Mouse (Mus musculus): ENCODE results near the gene Ankrd23. TPM values are rescaled to one million over a fixed set of nuclear protein-coding genes. Genes with fewer than 3 reads are reported as not detected.

The Ankrd23 gene
- total RNA-seq, 1 experiment from 2014 or later: 9.4 TPM

DNA sequence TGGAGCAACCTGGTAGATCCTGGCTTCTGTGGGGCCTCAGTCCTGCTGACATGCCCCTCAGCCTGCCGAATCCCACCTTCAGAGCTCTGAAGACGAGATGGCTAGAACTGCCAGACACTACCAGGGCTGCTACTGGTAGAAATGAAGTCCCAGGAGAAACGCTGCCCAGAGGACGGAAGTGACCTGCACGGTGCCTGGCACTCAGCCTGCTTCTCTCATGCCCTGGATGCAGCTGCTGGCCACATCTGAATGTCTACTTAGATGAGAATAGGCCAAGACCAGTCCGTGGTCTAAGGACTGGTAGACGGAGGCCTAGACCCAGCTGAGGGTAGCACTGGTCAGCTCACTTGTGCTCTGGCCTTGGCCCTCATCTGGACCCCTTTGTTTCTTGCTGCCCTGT lies 5.7 kb downstream of the Ankrd23 start:
- no peak for ATAC-seq (replicated peaks; ENCODE audit: insufficient number of reproducible peaks, low FRiP score, low TSS enrichment, poor library complexity, severe bottlenecking)

GRCm38 (mm10) chr1:36530485-36530884 lies 6.2 kb downstream of the Ankrd23 start:
- ATAC-seq (replicated peaks; ENCODE audit: insufficient number of reproducible peaks, low FRiP score, low TSS enrichment, poor library complexity, severe bottlenecking): no peak

- no peak for ATAC-seq (replicated peaks; ENCODE audit: insufficient number of reproducible peaks, low FRiP score, low TSS enrichment, poor library complexity, severe bottlenecking)
These were observed 6.8 kb downstream of the Ankrd23 start for GRCm38 (mm10) chr1:36529875-36530274.

- ATAC-seq (replicated peaks; ENCODE audit: insufficient number of reproducible peaks, low FRiP score, low TSS enrichment, poor library complexity, severe bottlenecking): no peak
These were observed 7.4 kb downstream of the Ankrd23 start for GRCm38 (mm10) chr1:36529274-36529673.

- ATAC-seq (replicated peaks; ENCODE audit: insufficient number of reproducible peaks, low FRiP score, low TSS enrichment, poor library complexity, severe bottlenecking): no peak
These were observed 8.3 kb downstream of the Ankrd23 start for GRCm38 (mm10) chr1:36528351-36528750.

- ATAC-seq (replicated peaks; ENCODE audit: insufficient number of reproducible peaks, low FRiP score, low TSS enrichment, poor library complexity, severe bottlenecking): no peak
These were observed 9.8 kb downstream of the Ankrd23 start for GRCm38 (mm10) chr1:36526903-36527302.

GRCm38 (mm10) chr1:36525774-36526173 lies 10.9 kb downstream of the Ankrd23 start:
- ATAC-seq (replicated peaks; ENCODE audit: insufficient number of reproducible peaks, low FRiP score, low TSS enrichment, poor library complexity, severe bottlenecking): no peak

- ATAC-seq (replicated peaks; ENCODE audit: insufficient number of reproducible peaks, low FRiP score, low TSS enrichment, poor library complexity, severe bottlenecking): no peak
These were observed 12.6 kb downstream of the Ankrd23 start for GRCm38 (mm10) chr1:36524058-36524457.

- ATAC-seq (replicated peaks; ENCODE audit: insufficient number of reproducible peaks, low FRiP score, low TSS enrichment, poor library complexity, severe bottlenecking): no peak
These were observed 13.2 kb downstream of the Ankrd23 start for GRCm38 (mm10) chr1:36523332-36524013.

DNA sequence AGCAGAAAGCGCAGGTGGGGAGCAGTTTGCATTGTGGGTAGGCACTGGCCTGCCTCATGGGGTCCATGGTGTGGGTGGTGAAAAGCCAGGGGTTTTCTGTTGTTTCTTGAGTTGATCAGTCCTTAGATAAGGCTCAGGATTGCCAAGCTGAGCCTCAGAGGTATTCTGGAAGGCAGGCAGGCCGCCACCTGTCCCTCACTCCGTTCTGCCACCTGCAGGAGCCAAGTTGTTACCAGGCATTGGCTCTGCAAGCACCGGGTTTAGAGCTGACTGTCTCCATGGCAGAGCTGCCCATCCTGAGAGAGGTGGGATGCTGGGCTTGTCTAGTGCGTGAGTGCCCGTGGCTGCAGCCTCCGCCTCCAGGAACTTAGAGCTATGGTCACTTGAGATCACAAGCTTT lies 14.5 kb downstream of the Ankrd23 start:
- ATAC-seq (replicated peaks; ENCODE audit: insufficient number of reproducible peaks, low FRiP score, low TSS enrichment, poor library complexity, severe bottlenecking): no peak

DNA sequence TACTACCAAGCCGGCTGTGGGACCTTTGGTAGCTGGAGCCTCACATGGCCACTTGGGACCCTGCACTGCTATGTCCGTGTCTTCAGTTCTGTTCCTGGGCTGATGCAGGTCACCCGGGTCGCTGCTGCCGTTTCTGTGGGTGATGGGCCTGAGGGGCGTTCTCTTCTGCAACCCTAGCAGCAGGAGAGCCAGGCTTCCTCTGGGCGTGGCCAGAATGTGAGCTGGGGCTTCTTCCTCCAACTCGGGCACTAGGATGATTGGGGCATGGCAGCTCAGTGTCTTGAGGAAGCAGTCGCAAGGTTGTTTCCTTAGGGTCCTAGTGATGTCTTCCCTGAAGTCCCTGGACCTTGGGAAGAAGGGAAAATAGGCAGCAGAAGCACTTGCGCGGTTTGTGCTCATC lies 17.1 kb downstream of the Ankrd23 start:
- ATAC-seq (replicated peaks; ENCODE audit: insufficient number of reproducible peaks, low FRiP score, low TSS enrichment, poor library complexity, severe bottlenecking): no peak

DNA sequence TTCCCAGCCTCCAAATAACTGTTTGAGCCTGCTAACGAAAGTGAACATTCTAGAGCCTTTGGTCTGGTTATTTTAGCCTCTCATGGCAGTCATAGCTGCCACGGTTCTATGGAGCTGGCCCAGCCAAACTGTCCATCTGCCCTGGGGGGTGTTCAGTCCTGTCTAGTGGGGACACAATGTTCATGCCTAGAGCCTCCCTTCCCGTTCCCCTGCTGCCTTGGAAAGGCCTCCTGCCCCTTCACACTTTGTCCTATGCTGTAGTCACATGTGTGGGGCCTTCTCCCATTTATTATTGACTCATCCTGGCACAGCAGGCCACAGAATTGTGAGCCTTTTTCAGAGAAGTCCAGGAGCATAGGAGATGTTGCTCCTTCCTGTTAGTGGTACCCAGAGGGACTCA lies 18.4 kb downstream of the Ankrd23 start:
- no peak for ATAC-seq (replicated peaks; ENCODE audit: insufficient number of reproducible peaks, low FRiP score, low TSS enrichment, poor library complexity, severe bottlenecking)

DNA sequence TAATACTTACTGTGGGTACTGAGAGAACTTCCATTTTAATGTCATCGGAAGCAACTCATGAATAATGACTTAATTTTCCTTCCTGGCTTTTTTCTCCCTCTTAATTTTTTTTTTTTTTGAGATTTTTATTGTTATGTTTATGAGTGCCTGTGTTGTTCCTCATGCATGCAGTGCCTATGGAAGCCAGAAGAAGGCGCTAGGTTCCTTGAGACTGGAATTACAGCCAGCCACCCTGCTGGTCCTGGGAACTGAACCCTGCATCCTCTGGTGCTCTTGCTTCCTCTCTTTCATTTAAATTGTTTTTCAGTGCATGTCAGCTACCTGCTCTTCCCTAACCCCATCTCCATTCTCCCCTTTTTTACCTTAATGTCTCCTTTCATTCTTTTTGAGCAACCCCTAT lies 23.0 kb downstream of the Ankrd23 start:
- ATAC-seq (replicated peaks; ENCODE audit: insufficient number of reproducible peaks, low FRiP score, low TSS enrichment, poor library complexity, severe bottlenecking): no peak

DNA sequence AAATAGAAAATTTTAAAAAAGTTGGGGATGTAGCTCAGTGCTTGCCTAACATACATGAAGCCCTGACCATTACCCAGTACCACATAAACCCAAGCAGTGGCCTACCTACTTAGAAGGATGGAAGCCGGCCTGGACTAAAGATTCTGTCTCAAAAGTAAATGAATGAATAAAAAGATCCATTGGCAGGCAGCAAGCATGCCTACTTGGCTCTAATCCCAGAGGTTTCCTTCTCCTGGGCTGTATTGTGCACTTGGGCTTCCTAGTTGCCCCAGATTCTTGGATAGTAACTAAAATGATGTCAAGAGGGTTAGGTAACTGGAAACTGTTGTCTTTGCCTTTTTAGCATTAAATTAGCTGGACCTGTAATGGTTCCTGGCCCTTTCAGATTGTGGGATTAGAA lies 23.4 kb downstream of the Ankrd23 start:
- ATAC-seq (replicated peaks; ENCODE audit: insufficient number of reproducible peaks, low FRiP score, low TSS enrichment, poor library complexity, severe bottlenecking): no peak

DNA sequence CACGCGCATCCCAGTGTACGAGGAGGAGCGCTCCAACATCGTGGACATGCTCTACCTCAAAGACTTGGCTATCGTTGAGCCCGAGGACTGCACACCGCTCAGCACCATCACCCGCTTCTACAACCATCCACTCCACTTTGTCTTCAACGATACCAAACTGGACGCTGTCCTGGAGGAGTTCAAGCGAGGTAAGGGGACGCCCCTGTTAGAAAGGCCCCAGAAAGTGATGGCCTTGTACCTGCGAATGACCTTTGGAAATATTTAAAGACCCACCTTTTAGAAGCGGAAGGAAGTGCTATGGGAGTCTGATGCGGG lies 23.8 kb downstream of the Ankrd23 start:
- ATAC-seq (replicated peaks; ENCODE audit: insufficient number of reproducible peaks, low FRiP score, low TSS enrichment, poor library complexity, severe bottlenecking): no peak

GRCm38 (mm10) chr1:36512089-36512965 lies 24.4 kb downstream of the Ankrd23 start:
- ATAC-seq (replicated peaks; ENCODE audit: insufficient number of reproducible peaks, low FRiP score, low TSS enrichment, poor library complexity, severe bottlenecking): no peak

DNA sequence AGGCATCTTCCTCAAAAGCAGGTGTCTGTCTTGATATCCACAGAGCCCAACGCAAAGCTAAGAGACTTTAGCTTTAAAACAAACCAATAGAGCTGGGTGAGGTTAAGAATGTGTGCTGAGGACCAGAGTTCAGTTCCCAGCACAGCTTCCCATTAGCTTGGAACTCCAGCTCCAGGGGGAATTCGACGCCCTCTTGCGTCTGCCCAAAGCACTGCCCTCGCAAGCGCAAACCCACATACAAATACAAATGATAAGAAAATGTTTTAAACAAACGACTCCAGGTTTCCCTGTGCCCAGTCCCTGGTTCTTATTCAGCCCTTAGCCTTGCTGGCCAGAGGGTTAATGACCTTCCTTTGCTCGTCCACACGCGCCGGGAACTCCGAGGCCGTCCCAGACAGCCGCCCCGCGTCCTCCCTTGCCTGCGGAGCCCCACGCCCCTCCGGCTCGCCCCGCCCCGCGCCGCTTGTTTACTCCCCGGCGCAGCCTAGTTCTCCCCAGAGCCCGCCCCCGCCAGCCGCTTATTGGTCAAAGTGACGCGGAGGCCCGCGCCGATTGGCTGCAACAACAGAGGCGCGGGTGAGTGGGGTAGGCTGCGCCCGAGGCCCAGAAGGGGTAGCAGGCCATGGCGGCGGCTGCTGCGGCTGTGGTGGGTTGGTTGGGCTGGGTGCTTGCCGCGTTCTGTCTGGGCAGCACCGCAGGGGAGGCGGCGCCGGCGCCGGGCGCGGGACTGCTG lies 25.2 kb downstream of the Ankrd23 start, which contains the start of gene Cnnm3:
Gene Cnnm3 (plus strand): TSS at position 579 of the 733 bp plus-strand sequence.
- peak; percentile 90 for ATAC-seq (replicated peaks; ENCODE audit: insufficient number of reproducible peaks, low FRiP score, low TSS enrichment, poor library complexity, severe bottlenecking)

DNA sequence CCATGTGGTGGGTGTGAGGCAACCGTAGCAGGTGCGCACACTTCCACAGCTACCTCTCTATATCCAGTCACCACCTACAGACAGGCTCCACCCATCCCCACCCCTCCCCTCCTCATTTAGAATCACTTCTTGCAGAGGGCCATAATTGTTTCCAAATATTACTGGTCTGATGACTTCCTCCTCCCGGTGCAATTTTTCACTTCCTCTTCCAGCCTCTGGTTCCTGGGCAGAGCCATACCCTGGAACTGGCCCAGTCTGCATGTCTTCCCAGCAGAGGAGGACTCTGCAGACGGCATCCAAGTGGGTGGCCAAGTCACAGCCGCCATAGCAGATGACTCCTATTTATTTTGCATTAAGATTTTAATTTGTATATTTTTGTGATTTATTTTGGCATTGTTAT lies 28.4 kb downstream of the Ankrd23 start:
- ATAC-seq (replicated peaks; ENCODE audit: insufficient number of reproducible peaks, low FRiP score, low TSS enrichment, poor library complexity, severe bottlenecking): peak; percentile 56

GRCm38 (mm10) chr1:36501261-36501660 lies 35.4 kb downstream of the Ankrd23 start:
- ATAC-seq (replicated peaks; ENCODE audit: insufficient number of reproducible peaks, low FRiP score, low TSS enrichment, poor library complexity, severe bottlenecking): peak; percentile 59
